Mouse (Mus musculus): ENCODE measurements around the gene Ak2. TPM values are rescaled to one million over a fixed set of nuclear protein-coding genes. Genes with fewer than 3 reads are reported as not detected.

Gene Ak2
- polyA plus RNA-seq, 1 experiment from 2014 or later, result 173 TPM

- peaks cover 6% of the 10 kb centered on the region; the same call in 1 of the 2 replicates for H3K4me1 ChIP-seq (replicated peaks; ENCODE audit: insufficient read depth, low read length)
- no peak overlapping the region for H3K4me3 ChIP-seq (replicated peaks; ENCODE audit: low read depth, low read length)
- TF ChIP-seq CTCF (IDR thresholded peaks at IDR 0.05; ENCODE audit: low read depth), result no peak
- H3K4me2 ChIP-seq (ENCODE audit: low read length), result no peak overlapping the region
- H3K36me3 ChIP-seq (ENCODE audit: insufficient read depth, low read length), result peaks cover 25% of the 10 kb centered on the region
- DNase-seq (ENCODE audit: low spot score), result peak; percentile 50
- no peaks in the 10 kb centered on the region for H3K9me3 ChIP-seq (replicated peaks; ENCODE audit: low read length)
- H3K27ac ChIP-seq, result no peak overlapping the region
- no peaks in the 10 kb centered on the region for H3K27me3 ChIP-seq (ENCODE audit: insufficient read depth, low read length)
- H3K9ac ChIP-seq (ENCODE audit: low read depth, low read length), result no peak overlapping the region
- no peak for ATAC-seq (replicated peaks; ENCODE audit: low FRiP score, low read depth)
- 43% methylated on average over 15 of the region's 15 CpGs for WGBS
Measured at GRCm38 (mm10) chr4:129011604-129012121, 19.9 kb downstream of the Ak2 start.

- Histone ChIP-seq H3K4me3 (replicated peaks; ENCODE audit: low read depth, low read length) (no peak overlapping the region), H3K27ac (no peak overlapping the region), H3K4me2 (ENCODE audit: low read length) (no peak overlapping the region), H3K36me3 (ENCODE audit: insufficient read depth, low read length) (0 out of 2 replicates have a peak, but pooled peaks cover 10% of the 10 kb centered on the region), H3K4me1 (replicated peaks; ENCODE audit: insufficient read depth, low read length) (peaks cover 6% of the 10 kb centered on the region; the same call in 1 of the 2 replicates), H3K27me3 (ENCODE audit: insufficient read depth, low read length) (no peaks in the 10 kb centered on the region), H3K9me3 (replicated peaks; ENCODE audit: low read length) (no peaks in the 10 kb centered on the region), H3K9ac (ENCODE audit: low read depth, low read length) (no peak overlapping the region)
- WGBS, result 57% methylated on average over 10 of the region's 10 CpGs
- no peak for ATAC-seq (replicated peaks; ENCODE audit: low FRiP score, low read depth)
- no peak for DNase-seq (ENCODE audit: low spot score)
- TF ChIP-seq CTCF (IDR thresholded peaks at IDR 0.05; ENCODE audit: low read depth), result no peak
Measured at GRCm38 (mm10) chr4:129013151-129013864, 21.6 kb downstream of the Ak2 start.

DNA sequence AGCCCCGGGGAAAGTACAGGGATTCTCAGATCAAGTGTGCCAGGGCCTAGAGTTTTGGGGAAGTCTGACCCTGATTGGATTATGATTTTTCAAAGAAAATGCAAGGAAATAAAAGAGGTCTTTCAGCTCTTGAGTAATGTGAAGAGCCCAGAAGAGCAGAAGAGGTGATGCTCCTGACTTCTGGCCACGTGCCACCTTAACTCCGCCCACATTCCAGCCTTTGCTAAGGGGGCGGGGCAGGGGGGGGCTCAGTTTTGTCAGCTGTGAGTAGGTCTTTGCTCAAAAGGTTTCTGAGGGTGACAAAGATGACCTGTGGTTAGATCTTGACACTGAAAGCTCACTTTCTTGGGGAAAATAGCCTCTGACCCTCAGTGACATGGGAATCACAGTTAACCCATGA, 24.6 kb downstream of the Ak2 start:
- Histone ChIP-seq H3K9me3 (replicated peaks; ENCODE audit: low read length) (no peaks in the 10 kb centered on the region), H3K4me3 (replicated peaks; ENCODE audit: low read depth, low read length) (no peak overlapping the region), H3K27me3 (ENCODE audit: insufficient read depth, low read length) (no peaks in the 10 kb centered on the region), H3K36me3 (ENCODE audit: insufficient read depth, low read length) (no peaks in the 10 kb centered on the region), H3K4me2 (ENCODE audit: low read length) (no peak overlapping the region), H3K9ac (ENCODE audit: low read depth, low read length) (no peak overlapping the region), H3K4me1 (replicated peaks; ENCODE audit: insufficient read depth, low read length) (peaks cover 4% of the 10 kb centered on the region; the same call in 1 of the 2 replicates), H3K27ac (no peak overlapping the region)
- 28% methylated on average over 4 of the region's 4 CpGs for WGBS
- DNase-seq (ENCODE audit: low spot score), result no peak
- no peak for TF ChIP-seq CTCF (IDR thresholded peaks at IDR 0.05; ENCODE audit: low read depth)
- no peak for ATAC-seq (replicated peaks; ENCODE audit: low FRiP score, low read depth)

GRCm38 (mm10) chr4:129017150-129017549, 25.4 kb downstream of the Ak2 start:
- no peak overlapping the region for H3K4me2 ChIP-seq (ENCODE audit: low read length)
- no peaks in the 10 kb centered on the region for H3K36me3 ChIP-seq (ENCODE audit: insufficient read depth, low read length)
- H3K4me1 ChIP-seq (replicated peaks; ENCODE audit: insufficient read depth, low read length), result peaks cover 4% of the 10 kb centered on the region; the same call in 1 of the 2 replicates
- no peak for TF ChIP-seq CTCF (IDR thresholded peaks at IDR 0.05; ENCODE audit: low read depth)
- no peaks in the 10 kb centered on the region for H3K27me3 ChIP-seq (ENCODE audit: insufficient read depth, low read length)
- ATAC-seq (replicated peaks; ENCODE audit: low FRiP score, low read depth) (no peak), DNase-seq (ENCODE audit: low spot score) (no peak)
- H3K27ac ChIP-seq, result no peak overlapping the region
- H3K9me3 ChIP-seq (replicated peaks; ENCODE audit: low read length), result no peaks in the 10 kb centered on the region
- H3K4me3 ChIP-seq (replicated peaks; ENCODE audit: low read depth, low read length), result no peak overlapping the region
- H3K9ac ChIP-seq (ENCODE audit: low read depth, low read length), result no peak overlapping the region
- WGBS, result 78% methylated on average over 10 of the region's 10 CpGs

DNA sequence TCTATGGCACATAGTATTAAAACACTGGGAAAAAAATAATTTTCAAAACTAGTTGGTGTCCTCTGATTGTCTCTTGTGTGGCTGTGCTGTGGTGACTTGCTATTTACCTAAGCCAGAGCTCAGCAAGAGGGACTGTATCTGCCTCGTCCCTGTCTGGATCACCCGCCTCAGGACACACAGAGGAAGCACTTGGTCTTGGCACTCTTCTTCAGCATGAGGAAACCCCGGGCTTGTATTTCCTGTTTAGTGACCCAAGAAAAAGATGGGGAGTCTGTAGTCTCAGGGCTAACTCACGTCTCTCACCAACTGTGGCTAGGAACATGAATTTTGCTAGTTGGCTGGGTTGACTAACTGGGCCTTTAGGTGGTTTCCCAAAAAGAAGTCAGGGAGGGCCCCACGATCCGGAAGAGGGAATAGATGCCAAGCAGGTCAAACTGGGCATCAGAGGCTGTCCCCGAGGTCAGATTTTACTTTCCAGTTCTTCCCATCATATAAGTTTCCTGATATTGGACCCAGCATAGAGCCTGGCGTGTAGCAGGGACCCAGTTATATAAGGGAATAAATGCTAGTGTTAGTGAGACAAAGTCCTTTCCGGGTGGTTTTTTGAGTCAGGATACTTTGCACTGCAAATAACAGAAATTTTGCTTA, 27.2 kb downstream of the Ak2 start:
- no peak for DNase-seq (ENCODE audit: low spot score)
- Histone ChIP-seq H3K9ac (ENCODE audit: low read depth, low read length) (no peak overlapping the region), H3K4me3 (replicated peaks; ENCODE audit: low read depth, low read length) (no peak overlapping the region), H3K4me2 (ENCODE audit: low read length) (no peak overlapping the region), H3K27ac (no peak overlapping the region), H3K27me3 (ENCODE audit: insufficient read depth, low read length) (no peaks in the 10 kb centered on the region), H3K9me3 (replicated peaks; ENCODE audit: low read length) (no peaks in the 10 kb centered on the region), H3K4me1 (replicated peaks; ENCODE audit: insufficient read depth, low read length) (peaks cover 4% of the 10 kb centered on the region; the same call in 1 of the 2 replicates), H3K36me3 (ENCODE audit: insufficient read depth, low read length) (no peaks in the 10 kb centered on the region)
- TF ChIP-seq CTCF (IDR thresholded peaks at IDR 0.05; ENCODE audit: low read depth), result no peak
- ATAC-seq (replicated peaks; ENCODE audit: low FRiP score, low read depth), result no peak
- WGBS, result 71% methylated on average over 9 of the region's 9 CpGs

DNA sequence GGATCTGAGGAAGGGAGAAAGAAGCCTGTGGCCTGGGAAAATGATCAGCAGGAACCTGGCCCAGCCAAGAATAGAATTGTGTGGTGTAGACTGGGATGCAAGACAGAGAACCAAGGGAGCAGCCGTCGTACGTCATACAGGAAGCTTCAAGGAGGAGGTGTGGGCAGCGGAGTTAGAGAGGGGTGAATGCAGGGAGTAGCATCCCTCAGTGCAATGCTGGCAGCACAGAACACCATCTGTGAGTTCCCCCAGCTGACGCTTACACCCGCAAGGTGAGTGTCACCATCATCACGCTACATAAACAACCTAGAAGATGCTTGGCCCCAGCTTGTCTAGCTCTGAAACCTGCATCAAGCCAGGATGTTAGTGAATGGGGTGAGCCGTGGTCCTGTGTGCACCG, 28.0 kb downstream of the Ak2 start:
- DNase-seq (ENCODE audit: low spot score) (no peak), ATAC-seq (replicated peaks; ENCODE audit: low FRiP score, low read depth) (no peak)
- peaks cover 4% of the 10 kb centered on the region; the same call in 1 of the 2 replicates for H3K4me1 ChIP-seq (replicated peaks; ENCODE audit: insufficient read depth, low read length)
- 57% methylated on average over 9 of the region's 9 CpGs for WGBS
- H3K27me3 ChIP-seq (ENCODE audit: insufficient read depth, low read length), result no peaks in the 10 kb centered on the region
- H3K9ac ChIP-seq (ENCODE audit: low read depth, low read length), result no peak overlapping the region
- no peak overlapping the region for H3K4me3 ChIP-seq (replicated peaks; ENCODE audit: low read depth, low read length)
- H3K4me2 ChIP-seq (ENCODE audit: low read length), result no peak overlapping the region
- TF ChIP-seq CTCF (IDR thresholded peaks at IDR 0.05; ENCODE audit: low read depth), result no peak
- no peaks in the 10 kb centered on the region for H3K36me3 ChIP-seq (ENCODE audit: insufficient read depth, low read length)
- H3K9me3 ChIP-seq (replicated peaks; ENCODE audit: low read length), result no peaks in the 10 kb centered on the region
- no peak overlapping the region for H3K27ac ChIP-seq

Data from kidney, postnatal 0 days (tissue).